Mouse (Mus musculus) neural tube, embryonic 11.5 days (tissue): ENCODE results near the gene Fam20a. TPM values are rescaled to one million over a fixed set of nuclear protein-coding genes. Genes with fewer than 3 reads are reported as not detected.

ENCODE experiments used
- ATAC-seq: fragments of 200-750 bp; cut with Nextera tagmentation; 2 replicates; pipeline ENCODE4 v1.8.0; 2017; ENCODE audit warnings: moderate number of reproducible peaks, mild to moderate bottlenecking, moderate TSS enrichment, moderate library complexity; ENCODE audit not compliant: insufficient read depth, low FRiP score, low TSS enrichment
- DNase-seq: peaks from one replicate; pipeline ENCODE4 v3.0.0-alpha.2; 2015; ENCODE audit warnings: low spot score
- H3K27ac ChIP-seq: fragments of 300-500 bp; sonication (generic); 2 replicates; pipeline ENCODE4 v1.5.1; 2014; ENCODE audit warnings: low read depth, mild to moderate bottlenecking, low read length
- H3K27me3 ChIP-seq: fragments of 300-500 bp; sonication (generic); 2 replicates; pipeline ENCODE4 v1.6.1; 2014; ENCODE audit warnings: mild to moderate bottlenecking, low read length, mixed read lengths; ENCODE audit not compliant: control insufficient read depth, insufficient read depth
- H3K36me3 ChIP-seq: fragments of 300-500 bp; sonication (generic); 2 replicates; pipeline ENCODE4 v1.6.1; 2014; ENCODE audit warnings: mild to moderate bottlenecking, low read length, moderate library complexity, mixed read lengths; ENCODE audit not compliant: control insufficient read depth, insufficient read depth
- H3K4me1 ChIP-seq: fragments of 300-500 bp; sonication (generic); 2 replicates; pipeline ENCODE4 v1.6.1; 2014; ENCODE audit warnings: low read length, mixed read lengths; ENCODE audit not compliant: control insufficient read depth, insufficient read depth
- H3K4me2 ChIP-seq: fragments of 300-500 bp; sonication (generic); 2 replicates; pipeline ENCODE4 v1.6.1; 2014; ENCODE audit warnings: low read depth, mild to moderate bottlenecking, moderate library complexity
- H3K4me3 ChIP-seq: fragments of 300-500 bp; sonication (generic); 2 replicates; pipeline ENCODE4 v1.5.1; 2014; ENCODE audit warnings: low read depth, low read length
- H3K9ac ChIP-seq: fragments of 300-500 bp; sonication (generic); 2 replicates; pipeline ENCODE4 v1.6.1; 2014; ENCODE audit warnings: mild to moderate bottlenecking, low read length
- H3K9me3 ChIP-seq: fragments of 300-500 bp; sonication (generic); 2 replicates; pipeline ENCODE4 v1.6.1; 2016; ENCODE audit warnings: low read length; ENCODE audit not compliant: control insufficient read depth
- WGBS: fragments of 180-500 bp; shearing (Covaris S2); extraction: QIAGEN DNeasy Blood & Tissue Kit; methylation state at CpG from one replicate; pipeline ENCODE4 v1.1.7; 2014; 5-methylcytosine and 5-hydroxymethylcytosine counted together
- polyA plus RNA-seq: library from polyadenylated mRNA; unstranded; fragments of >200 nt; fragmentation: Nextera tagmentation; extraction: Ambion mirVana; gene quantifications from 2 replicates; pipeline ENCODE4 v1.2.1, GENCODE M21; 2014

The Fam20a gene
- polyA plus RNA-seq, 1 experiment from 2014 or later: 0.92 TPM

- Histone ChIP-seq H3K9me3 (no peaks in the 10 kb centered on the region), H3K36me3 (no peaks in the 10 kb centered on the region), H3K27me3 (no peaks in the 10 kb centered on the region), H3K4me3 (no peak overlapping the region), H3K9ac (no peak overlapping the region), H3K4me1 (no peaks in the 10 kb centered on the region), H3K27ac (no peak overlapping the region), H3K4me2 (no peak overlapping the region)
- DNase-seq (no peak), ATAC-seq (no peak)
- WGBS: 90% methylated on average over 4 of the region's 4 CpGs
Measured at GRCm38 (mm10) chr11:109745210-109745609, 23.1 kb upstream of the Fam20a start.

GRCm38 (mm10) chr11:109737967-109738366 lies 15.9 kb upstream of the Fam20a start:
- H3K4me3 ChIP-seq: no peak overlapping the region
- no peak overlapping the region for H3K9ac ChIP-seq
- H3K4me2 ChIP-seq: no peak overlapping the region
- H3K36me3 ChIP-seq: no peaks in the 10 kb centered on the region
- DNase-seq: no peak
- no peak overlapping the region for H3K27ac ChIP-seq
- no peaks in the 10 kb centered on the region for H3K9me3 ChIP-seq
- no peak for ATAC-seq
- WGBS: 78% methylated on average over 3 of the region's 3 CpGs
- H3K4me1 ChIP-seq: no peaks in the 10 kb centered on the region
- H3K27me3 ChIP-seq: no peaks in the 10 kb centered on the region

GRCm38 (mm10) chr11:109736406-109736805 lies 14.3 kb upstream of the Fam20a start:
- 69% methylated on average over 3 of the region's 3 CpGs for WGBS
- Histone ChIP-seq H3K9me3 (no peaks in the 10 kb centered on the region), H3K9ac (no peak overlapping the region), H3K4me1 (no peaks in the 10 kb centered on the region), H3K36me3 (no peaks in the 10 kb centered on the region), H3K4me2 (no peak overlapping the region), H3K27ac (no peak overlapping the region), H3K27me3 (no peaks in the 10 kb centered on the region), H3K4me3 (no peak overlapping the region)
- ATAC-seq: no peak
- peak; percentile 16 for DNase-seq

DNA sequence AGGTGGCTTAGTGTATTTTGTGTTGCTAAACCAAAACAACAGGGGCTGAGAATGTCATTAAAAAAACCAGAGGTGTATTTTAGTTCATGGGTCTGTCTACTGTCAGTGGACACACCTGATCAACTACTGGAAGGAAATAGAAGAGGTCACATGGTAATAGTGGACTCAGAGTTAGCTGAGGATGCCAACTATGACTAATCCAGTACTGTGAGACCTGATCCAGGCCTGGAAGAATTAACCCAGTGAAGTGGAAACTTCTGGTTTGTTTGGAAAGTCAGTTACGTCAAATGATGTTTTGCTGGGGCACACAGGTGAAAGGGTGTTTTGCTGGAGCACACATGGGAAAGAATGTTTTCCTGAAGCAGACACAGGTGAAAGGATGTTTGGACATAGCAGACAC lies 12.3 kb upstream of the Fam20a start:
- Histone ChIP-seq H3K4me3 (no peak overlapping the region), H3K36me3 (no peaks in the 10 kb centered on the region), H3K9ac (no peak overlapping the region), H3K27me3 (no peaks in the 10 kb centered on the region), H3K4me1 (no peaks in the 10 kb centered on the region), H3K4me2 (no peak overlapping the region), H3K27ac (no peak overlapping the region), H3K9me3 (no peaks in the 10 kb centered on the region)
- ATAC-seq (no peak), DNase-seq (no peak)
- 95% methylated on average over 1 of the region's 1 CpGs for WGBS

GRCm38 (mm10) chr11:109732726-109733438 lies 10.8 kb upstream of the Fam20a start:
- H3K4me3 ChIP-seq: no peak overlapping the region
- WGBS: 87% methylated on average over 8 of the region's 8 CpGs
- no peaks in the 10 kb centered on the region for H3K9me3 ChIP-seq
- ATAC-seq: no peak
- no peaks in the 10 kb centered on the region for H3K36me3 ChIP-seq
- no peak overlapping the region for H3K9ac ChIP-seq
- H3K27ac ChIP-seq: no peak overlapping the region
- no peak for DNase-seq
- H3K4me1 ChIP-seq: no peaks in the 10 kb centered on the region
- no peak overlapping the region for H3K4me2 ChIP-seq
- H3K27me3 ChIP-seq: no peaks in the 10 kb centered on the region

DNA sequence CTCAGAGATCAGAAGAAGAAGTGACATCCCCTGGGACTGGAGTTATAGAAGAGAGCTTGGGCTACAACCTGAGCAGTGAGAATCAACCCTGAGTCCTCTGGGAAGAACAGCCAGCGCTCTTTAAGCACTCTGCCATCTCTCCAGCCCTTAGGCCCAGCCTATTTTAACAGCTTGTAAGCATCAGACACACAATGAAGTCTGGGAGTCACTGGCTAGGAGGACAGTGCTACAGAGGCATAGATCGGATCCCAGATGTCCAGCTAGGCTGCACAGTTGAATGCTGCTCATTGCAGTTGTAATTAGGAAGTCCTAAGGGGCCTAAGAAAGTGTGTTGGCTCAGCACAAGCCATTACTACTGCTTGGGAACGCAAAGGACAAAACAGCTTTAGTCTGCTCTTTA lies 6.3 kb upstream of the Fam20a start:
- no peaks in the 10 kb centered on the region for H3K4me1 ChIP-seq
- no peaks in the 10 kb centered on the region for H3K27me3 ChIP-seq
- no peak overlapping the region for H3K4me2 ChIP-seq
- H3K36me3 ChIP-seq: no peaks in the 10 kb centered on the region
- H3K9ac ChIP-seq: no peak overlapping the region
- H3K9me3 ChIP-seq: no peaks in the 10 kb centered on the region
- no peak overlapping the region for H3K27ac ChIP-seq
- H3K4me3 ChIP-seq: no peak overlapping the region
- ATAC-seq (no peak), DNase-seq (no peak)
- 46% methylated on average over 3 of the region's 3 CpGs for WGBS

GRCm38 (mm10) chr11:109722711-109723110 lies 632 bp upstream of the Fam20a start:
- DNase-seq (peak; percentile 13), ATAC-seq (no peak)
- 53% methylated on average over 4 of the region's 4 CpGs for WGBS
- H3K27ac ChIP-seq: no peak overlapping the region
- H3K36me3 ChIP-seq: no peaks in the 10 kb centered on the region
- no peaks in the 10 kb centered on the region for H3K9me3 ChIP-seq
- H3K4me1 ChIP-seq: peaks cover 7% of the 10 kb centered on the region; the same call in 1 of the 2 replicates
- no peak overlapping the region for H3K9ac ChIP-seq
- no peak overlapping the region; the same call in 1 of the 2 replicates for H3K4me2 ChIP-seq
- peaks cover 15% of the 10 kb centered on the region; the same call in 1 of the 2 replicates for H3K27me3 ChIP-seq
- H3K4me3 ChIP-seq: no peak overlapping the region

- no peaks in the 10 kb centered on the region for H3K9me3 ChIP-seq
- H3K27me3 ChIP-seq: peaks cover 15% of the 10 kb centered on the region; the same call in 1 of the 2 replicates
- H3K9ac ChIP-seq: peak overlapping the region; percentile 26; the same call in 1 of the 2 replicates
- ATAC-seq (peak; percentile 71; the same call in 1 of the 2 replicates), DNase-seq (no peak)
- 1% methylated on average over 40 of the region's 40 CpGs for WGBS
- no peak overlapping the region for H3K27ac ChIP-seq
- H3K4me2 ChIP-seq: peak overlapping the region; percentile 96
- H3K4me3 ChIP-seq: peak overlapping the region; percentile 43
- no peaks in the 10 kb centered on the region for H3K36me3 ChIP-seq
- H3K4me1 ChIP-seq: peaks cover 7% of the 10 kb centered on the region; the same call in 1 of the 2 replicates
Measured at GRCm38 (mm10) chr11:109721320-109721780, 729 bp downstream of the Fam20a start.

GRCm38 (mm10) chr11:109720809-109721319 lies 1.2 kb downstream of the Fam20a start:
- H3K4me1 ChIP-seq: peaks cover 7% of the 10 kb centered on the region; the same call in 1 of the 2 replicates
- H3K27me3 ChIP-seq: peaks cover 15% of the 10 kb centered on the region; the same call in 1 of the 2 replicates
- H3K4me3 ChIP-seq: peak overlapping the region; percentile 43
- no peaks in the 10 kb centered on the region for H3K36me3 ChIP-seq
- H3K4me2 ChIP-seq: peak overlapping the region; percentile 96
- DNase-seq (peak; percentile 13), ATAC-seq (no peak)
- WGBS: 14% methylated on average over 11 of the region's 12 CpGs
- no peaks in the 10 kb centered on the region for H3K9me3 ChIP-seq
- no peak overlapping the region for H3K9ac ChIP-seq
- no peak overlapping the region for H3K27ac ChIP-seq
